Mouse (Mus musculus): ENCODE measurements at regions not wholly inside any gene's neighbourhood (a gene's known extent, or its start where the extent isn't known, plus 50 kb on each side); places are given as distances from the start of the nearest gene placed in this dataset.

- H3K27me3 ChIP-seq (replicated peaks; ENCODE audit: control insufficient read depth, insufficient read depth, low read length): no peaks in the 10 kb centered on the region
- no peak for ATAC-seq
- no peaks in the 10 kb centered on the region for H3K9me3 ChIP-seq (replicated peaks; ENCODE audit: control insufficient read depth, low read length)
- peaks cover 2% of the 10 kb centered on the region; the same call in 1 of the 2 replicates for H3K4me1 ChIP-seq (ENCODE audit: control insufficient read depth, insufficient read depth, low read length)
- DNase-seq (ENCODE audit: low spot score): no peak
- H3K27ac ChIP-seq (ENCODE audit: low read depth, low read length): no peak overlapping the region
- H3K36me3 ChIP-seq (ENCODE audit: control insufficient read depth, insufficient read depth, low read length): no peaks in the 10 kb centered on the region
- WGBS: 89% methylated on average over 1 of the region's 1 CpGs
- H3K9ac ChIP-seq (ENCODE audit: low read length): no peak overlapping the region
- no peak overlapping the region for H3K4me3 ChIP-seq (ENCODE audit: low read depth, low read length)
- H3K4me2 ChIP-seq (ENCODE audit: low read length): no peak overlapping the region
Observed at GRCm38 (mm10) chr15:61160666-61161065, 237.9 kb upstream of the A1bg start.

- H3K27ac ChIP-seq (ENCODE audit: low read depth, low read length): no peak overlapping the region
- DNase-seq (ENCODE audit: low spot score) (no peak), ATAC-seq (no peak)
- H3K4me3 ChIP-seq (ENCODE audit: low read depth, low read length): no peak overlapping the region
- no peaks in the 10 kb centered on the region for H3K27me3 ChIP-seq (replicated peaks; ENCODE audit: control insufficient read depth, insufficient read depth, low read length)
- H3K9ac ChIP-seq (ENCODE audit: low read length): no peak overlapping the region
- H3K36me3 ChIP-seq (ENCODE audit: control insufficient read depth, insufficient read depth, low read length): no peaks in the 10 kb centered on the region
- no peak overlapping the region for H3K4me2 ChIP-seq (ENCODE audit: low read length)
- H3K4me1 ChIP-seq (ENCODE audit: control insufficient read depth, insufficient read depth, low read length): peaks cover 2% of the 10 kb centered on the region; the same call in 1 of the 2 replicates
- no peaks in the 10 kb centered on the region for H3K9me3 ChIP-seq (replicated peaks; ENCODE audit: control insufficient read depth, low read length)
- 90% methylated on average over 5 of the region's 5 CpGs for WGBS
Observed at GRCm38 (mm10) chr15:61159552-61159951, 236.7 kb upstream of the A1bg start.

GRCm38 (mm10) chr15:61158041-61158545, 235.3 kb upstream of the A1bg start:
- H3K4me1 ChIP-seq (ENCODE audit: control insufficient read depth, insufficient read depth, low read length): peaks cover 2% of the 10 kb centered on the region; the same call in 1 of the 2 replicates
- ATAC-seq (peak; percentile 88), DNase-seq (ENCODE audit: low spot score) (peak; percentile 76)
- peak overlapping the region; percentile 32 for H3K4me3 ChIP-seq (ENCODE audit: low read depth, low read length)
- 7% methylated on average over 13 of the region's 13 CpGs for WGBS
- H3K9ac ChIP-seq (ENCODE audit: low read length): peak overlapping the region; percentile 61
- no peaks in the 10 kb centered on the region for H3K36me3 ChIP-seq (ENCODE audit: control insufficient read depth, insufficient read depth, low read length)
- no peaks in the 10 kb centered on the region for H3K9me3 ChIP-seq (replicated peaks; ENCODE audit: control insufficient read depth, low read length)
- peak overlapping the region; percentile 64 for H3K4me2 ChIP-seq (ENCODE audit: low read length)
- no peaks in the 10 kb centered on the region for H3K27me3 ChIP-seq (replicated peaks; ENCODE audit: control insufficient read depth, insufficient read depth, low read length)
- H3K27ac ChIP-seq (ENCODE audit: low read depth, low read length): peak overlapping the region; percentile 67

GRCm38 (mm10) chr15:61157543-61157942, 234.7 kb upstream of the A1bg start:
- H3K36me3 ChIP-seq (ENCODE audit: control insufficient read depth, insufficient read depth, low read length): no peaks in the 10 kb centered on the region
- WGBS: 3% methylated on average over 13 of the region's 13 CpGs
- H3K9me3 ChIP-seq (replicated peaks; ENCODE audit: control insufficient read depth, low read length): no peaks in the 10 kb centered on the region
- ATAC-seq: peak; percentile 84
- no peak overlapping the region; the same call in 1 of the 2 replicates for H3K9ac ChIP-seq (ENCODE audit: low read length)
- H3K27ac ChIP-seq (ENCODE audit: low read depth, low read length): 0 out of 2 replicates have a peak overlapping the region, but pooled peaks have one; percentile 67
- H3K27me3 ChIP-seq (replicated peaks; ENCODE audit: control insufficient read depth, insufficient read depth, low read length): no peaks in the 10 kb centered on the region
- peaks cover 2% of the 10 kb centered on the region; the same call in 1 of the 2 replicates for H3K4me1 ChIP-seq (ENCODE audit: control insufficient read depth, insufficient read depth, low read length)
- DNase-seq (ENCODE audit: low spot score): peak; percentile 95
- peak overlapping the region; percentile 64 for H3K4me2 ChIP-seq (ENCODE audit: low read length)
- peak overlapping the region; percentile 32 for H3K4me3 ChIP-seq (ENCODE audit: low read depth, low read length)

- WGBS: 75% methylated on average over 7 of the region's 7 CpGs
- H3K9ac ChIP-seq (ENCODE audit: low read length): no peak overlapping the region
Observed at GRCm38 (mm10) chr15:61155530-61155929, 232.7 kb upstream of the A1bg start.

GRCm38 (mm10) chr15:61154166-61154565, 231.4 kb upstream of the A1bg start:
- ATAC-seq: no peak
- H3K9me3 ChIP-seq (replicated peaks; ENCODE audit: control insufficient read depth, low read length): no peaks in the 10 kb centered on the region
- DNase-seq (ENCODE audit: low spot score): no peak
- H3K27me3 ChIP-seq (replicated peaks; ENCODE audit: control insufficient read depth, insufficient read depth, low read length): no peaks in the 10 kb centered on the region
- no peak overlapping the region for H3K4me3 ChIP-seq (ENCODE audit: low read depth, low read length)
- no peak overlapping the region for H3K4me2 ChIP-seq (ENCODE audit: low read length)
- H3K27ac ChIP-seq (ENCODE audit: low read depth, low read length): no peak overlapping the region
- H3K9ac ChIP-seq (ENCODE audit: low read length): no peak overlapping the region
- peaks cover 2% of the 10 kb centered on the region; the same call in 1 of the 2 replicates for H3K4me1 ChIP-seq (ENCODE audit: control insufficient read depth, insufficient read depth, low read length)
- no peaks in the 10 kb centered on the region for H3K36me3 ChIP-seq (ENCODE audit: control insufficient read depth, insufficient read depth, low read length)
- 90% methylated on average over 12 of the region's 12 CpGs for WGBS

More at GRCm38 (mm10) chr15:61155530-61155929, 232.7 kb upstream of the A1bg start:
- H3K27ac ChIP-seq (ENCODE audit: low read depth, low read length): no peak overlapping the region
- no peak overlapping the region for H3K4me2 ChIP-seq (ENCODE audit: low read length)
- no peaks in the 10 kb centered on the region for H3K9me3 ChIP-seq (replicated peaks; ENCODE audit: control insufficient read depth, low read length)
- H3K27me3 ChIP-seq (replicated peaks; ENCODE audit: control insufficient read depth, insufficient read depth, low read length): no peaks in the 10 kb centered on the region
- ATAC-seq (no peak), DNase-seq (ENCODE audit: low spot score) (no peak)
- peaks cover 2% of the 10 kb centered on the region; the same call in 1 of the 2 replicates for H3K4me1 ChIP-seq (ENCODE audit: control insufficient read depth, insufficient read depth, low read length)
- no peak overlapping the region for H3K4me3 ChIP-seq (ENCODE audit: low read depth, low read length)
- no peaks in the 10 kb centered on the region for H3K36me3 ChIP-seq (ENCODE audit: control insufficient read depth, insufficient read depth, low read length)

- Histone ChIP-seq H3K9me3 (replicated peaks; ENCODE audit: control insufficient read depth, low read length) (no peaks in the 10 kb centered on the region), H3K9ac (ENCODE audit: low read length) (no peak overlapping the region), H3K4me3 (ENCODE audit: low read depth, low read length) (no peak overlapping the region), H3K27me3 (replicated peaks; ENCODE audit: control insufficient read depth, insufficient read depth, low read length) (no peaks in the 10 kb centered on the region), H3K4me2 (ENCODE audit: low read length) (no peak overlapping the region), H3K27ac (ENCODE audit: low read depth, low read length) (no peak overlapping the region), H3K36me3 (ENCODE audit: control insufficient read depth, insufficient read depth, low read length) (no peaks in the 10 kb centered on the region), H3K4me1 (ENCODE audit: control insufficient read depth, insufficient read depth, low read length) (no peaks in the 10 kb centered on the region)
- DNase-seq (ENCODE audit: low spot score) (peak; percentile 44), ATAC-seq (no peak)
- WGBS: 40% methylated on average over 3 of the region's 3 CpGs
Observed at GRCm38 (mm10) chr15:61142851-61143250, 220.0 kb upstream of the A1bg start.

GRCm38 (mm10) chr15:61139151-61139550, 216.3 kb upstream of the A1bg start:
- no peaks in the 10 kb centered on the region for H3K36me3 ChIP-seq (ENCODE audit: control insufficient read depth, insufficient read depth, low read length)
- ATAC-seq: no peak
- H3K27ac ChIP-seq (ENCODE audit: low read depth, low read length): no peak overlapping the region
- H3K4me2 ChIP-seq (ENCODE audit: low read length): no peak overlapping the region
- H3K4me1 ChIP-seq (ENCODE audit: control insufficient read depth, insufficient read depth, low read length): no peaks in the 10 kb centered on the region
- H3K4me3 ChIP-seq (ENCODE audit: low read depth, low read length): no peak overlapping the region
- no peaks in the 10 kb centered on the region for H3K9me3 ChIP-seq (replicated peaks; ENCODE audit: control insufficient read depth, low read length)
- 84% methylated on average over 5 of the region's 5 CpGs for WGBS
- no peak overlapping the region for H3K9ac ChIP-seq (ENCODE audit: low read length)
- H3K27me3 ChIP-seq (replicated peaks; ENCODE audit: control insufficient read depth, insufficient read depth, low read length): no peaks in the 10 kb centered on the region
- DNase-seq (ENCODE audit: low spot score): no peak

GRCm38 (mm10) chr15:61136781-61137180, 214.0 kb upstream of the A1bg start:
- peak; percentile 14 for DNase-seq (ENCODE audit: low spot score)
- Histone ChIP-seq H3K4me2 (ENCODE audit: low read length) (no peak overlapping the region), H3K27me3 (replicated peaks; ENCODE audit: control insufficient read depth, insufficient read depth, low read length) (no peaks in the 10 kb centered on the region), H3K36me3 (ENCODE audit: control insufficient read depth, insufficient read depth, low read length) (no peaks in the 10 kb centered on the region), H3K4me1 (ENCODE audit: control insufficient read depth, insufficient read depth, low read length) (no peaks in the 10 kb centered on the region), H3K9me3 (replicated peaks; ENCODE audit: control insufficient read depth, low read length) (no peaks in the 10 kb centered on the region), H3K27ac (ENCODE audit: low read depth, low read length) (no peak overlapping the region), H3K4me3 (ENCODE audit: low read depth, low read length) (no peak overlapping the region), H3K9ac (ENCODE audit: low read length) (no peak overlapping the region)
- WGBS: 61% methylated on average over 2 of the region's 2 CpGs
- no peak for ATAC-seq

Data from forebrain, embryonic 14.5 days (tissue).